Mouse (Mus musculus) ovary, adult 10 weeks (tissue): Measurements from ENCODE around the gene Mzt1. TPM values are rescaled to one million over a fixed set of nuclear protein-coding genes. Genes with fewer than 3 reads are reported as not detected.

Source experiments
- polyA plus RNA-seq: library from polyadenylated mRNA; stranded (reverse); fragments of 350-450 nt; fragmentation: Illumina TruSeq; extraction: RNeasy Lipid Tissue Mini Kit (QIAGEN cat#74804); gene quantifications from one replicate; pipeline ENCODE4 v1.2.3, GENCODE M21; 2014

Gene Mzt1
- polyA plus RNA-seq = 180 TPM

DNA sequence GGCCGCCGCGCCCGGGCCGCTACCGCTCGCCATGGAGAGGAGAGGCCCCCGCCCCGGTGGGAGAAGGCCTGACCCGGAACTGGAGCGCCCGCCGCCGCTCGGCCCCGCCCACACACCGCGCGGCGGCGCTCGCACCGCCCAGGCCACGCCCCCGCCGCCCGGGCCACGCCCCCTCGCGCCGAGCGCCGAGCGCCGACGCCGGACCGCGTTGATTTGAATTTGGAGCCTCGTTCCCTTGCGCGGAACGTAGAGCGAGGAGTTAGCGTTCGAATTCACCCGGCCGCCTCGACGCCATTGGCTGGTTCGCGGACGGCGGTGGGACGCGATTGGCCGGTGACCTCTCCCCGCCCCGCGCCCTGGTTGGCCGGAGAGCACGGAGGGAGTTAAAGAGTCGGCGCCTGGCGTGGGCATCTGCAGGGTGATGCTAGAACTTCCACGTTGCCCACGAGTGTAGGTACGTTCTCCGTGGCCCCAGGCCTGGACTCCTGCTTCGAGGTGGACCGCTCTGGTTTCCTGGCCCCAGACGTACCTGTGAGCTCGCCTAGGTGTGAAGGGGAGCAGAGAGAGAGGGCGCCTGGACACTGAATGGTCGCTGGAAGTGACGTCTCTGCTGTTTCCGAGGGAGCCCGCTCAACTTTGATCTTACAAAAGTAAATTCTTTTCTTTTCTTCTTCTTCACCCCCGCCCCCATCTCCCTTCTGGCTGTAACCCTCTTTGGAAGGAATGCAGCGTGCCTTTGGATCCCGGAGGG lies at the start of gene Mzt1, which contains the start of gene Bora:
Gene Mzt1 (minus strand): TSS at position 104 of the 751 bp plus-strand sequence.
Gene Bora (plus strand): TSS at position 192 of the 751 bp plus-strand sequence.

DNA sequence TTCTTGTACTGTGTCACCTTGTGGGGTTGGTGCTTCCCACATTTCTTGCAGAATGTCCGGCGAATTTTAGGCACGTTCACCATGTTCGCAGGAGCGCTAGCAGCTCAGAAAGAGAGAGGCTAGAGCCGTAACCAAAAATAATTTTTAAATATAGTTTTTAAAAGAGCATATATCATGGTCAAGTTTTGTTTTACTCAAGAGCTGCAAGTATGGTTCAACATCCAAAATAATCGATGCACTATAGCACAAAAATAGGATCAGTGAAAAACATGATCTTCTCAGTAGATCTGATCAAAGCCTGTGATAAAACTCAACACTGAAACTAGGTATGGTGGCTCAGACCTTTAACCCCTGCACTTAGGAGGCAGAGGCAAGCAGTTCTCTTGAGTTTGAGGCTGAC lies 51.7 kb downstream of the Mzt1 start, which contains the start of gene Rpl36a-ps1:
Gene Rpl36a-ps1 (minus strand): TSS at position 101 of the 400 bp plus-strand sequence.

Other genes starting within 250 kb of the Mzt1 start
- gene Rpl36a-ps1, start 51.8 kb downstream of the Mzt1 start, polyA plus RNA-seq = 154 TPM
- 19.2 TPM for gene Bora, start 88 bp upstream of the Mzt1 start, polyA plus RNA-seq
- 35.6 TPM for gene Pibf1, start 53.3 kb upstream of the Mzt1 start, polyA plus RNA-seq
- 85.7 TPM for gene Dis3, start 53.6 kb upstream of the Mzt1 start, polyA plus RNA-seq